Mouse (Mus musculus): Measurements from ENCODE around the gene Krtap1-4. TPM values are rescaled to one million over a fixed set of nuclear protein-coding genes. Genes with fewer than 3 reads are reported as not detected.
A peak's percentile ranks its signal among the peaks of the same experiment; 100 is the strongest.

Krtap1-4 gene
- polyA plus RNA-seq, 1 experiment: not detected

- no peaks in the 10 kb centered on the region for H3K4me1 ChIP-seq
- no peak overlapping the region for H3K4me3 ChIP-seq (replicated peaks)
- TF ChIP-seq GATA1 (IDR thresholded peaks at IDR 0.05; ENCODE audit: borderline replicate concordance, low read length) (no peak), FLI1 (IDR thresholded peaks at IDR 0.05; ENCODE audit: low read length) (no peak)
- no peaks in the 10 kb centered on the region for H3K36me3 ChIP-seq (replicated peaks; ENCODE audit: low read length)
- no peaks in the 10 kb centered on the region for H3K27me3 ChIP-seq (replicated peaks)
- no peaks in the 10 kb centered on the region for H3K9me3 ChIP-seq
Measured at GRCm38 (mm10) chr11:99585096-99585495, 1.6 kb upstream of the Krtap1-4 start.

GRCm38 (mm10) chr11:99581564-99581963 is 1.9 kb downstream of the Krtap1-4 start:
- TF ChIP-seq GATA1 (IDR thresholded peaks at IDR 0.05; ENCODE audit: borderline replicate concordance, low read length): no peak
- TF ChIP-seq FLI1 (IDR thresholded peaks at IDR 0.05; ENCODE audit: low read length): no peak
- Histone ChIP-seq H3K9me3 (no peaks in the 10 kb centered on the region), H3K27me3 (replicated peaks) (no peaks in the 10 kb centered on the region), H3K36me3 (replicated peaks; ENCODE audit: low read length) (no peaks in the 10 kb centered on the region), H3K4me1 (no peaks in the 10 kb centered on the region), H3K4me3 (replicated peaks) (no peak overlapping the region)

- TF ChIP-seq FLI1 (IDR thresholded peaks at IDR 0.05; ENCODE audit: low read length) (no peak), GATA1 (IDR thresholded peaks at IDR 0.05; ENCODE audit: borderline replicate concordance, low read length) (no peak)
- no peaks in the 10 kb centered on the region for H3K27me3 ChIP-seq (replicated peaks)
- no peaks in the 10 kb centered on the region for H3K9me3 ChIP-seq
- no peaks in the 10 kb centered on the region for H3K4me1 ChIP-seq
- no peaks in the 10 kb centered on the region for H3K36me3 ChIP-seq (replicated peaks; ENCODE audit: low read length)
- no peak overlapping the region for H3K4me3 ChIP-seq (replicated peaks)
Measured at GRCm38 (mm10) chr11:99581051-99581450, 2.4 kb downstream of the Krtap1-4 start.

- Histone ChIP-seq H3K27me3 (replicated peaks) (no peaks in the 10 kb centered on the region), H3K4me3 (replicated peaks) (no peak within 1 kb of the TSS), H3K36me3 (replicated peaks; ENCODE audit: low read length) (no peaks in the 10 kb centered on the region), H3K4me1 (no peaks in the 10 kb centered on the region), H3K9me3 (no peaks in the 10 kb centered on the region)
- TF ChIP-seq FLI1 (IDR thresholded peaks at IDR 0.05; ENCODE audit: low read length) (no peak), GATA1 (IDR thresholded peaks at IDR 0.05; ENCODE audit: borderline replicate concordance, low read length) (no peak)
Measured at GRCm38 (mm10) chr11:99580636-99581035, 2.8 kb downstream of the Krtap1-4 start, which contains the start of gene Krtap1-5. TSS of gene Krtap1-5 (minus strand) at chr11:99581016.

GRCm38 (mm10) chr11:99574106-99574505 is 9.3 kb downstream of the Krtap1-4 start:
- H3K27me3 ChIP-seq (replicated peaks): peaks cover 2% of the 10 kb centered on the region
- no peak for TF ChIP-seq FLI1 (IDR thresholded peaks at IDR 0.05; ENCODE audit: low read length)
- TF ChIP-seq GATA1 (IDR thresholded peaks at IDR 0.05; ENCODE audit: borderline replicate concordance, low read length): no peak

GRCm38 (mm10) chr11:99573164-99573563 is 10.3 kb downstream of the Krtap1-4 start:
- H3K4me3 ChIP-seq (replicated peaks): no peak overlapping the region
- TF ChIP-seq FLI1 (IDR thresholded peaks at IDR 0.05; ENCODE audit: low read length) (no peak), GATA1 (IDR thresholded peaks at IDR 0.05; ENCODE audit: borderline replicate concordance, low read length) (no peak)
- H3K4me1 ChIP-seq: peaks cover 3% of the 10 kb centered on the region; the same call in 1 of the 2 replicates
- H3K27me3 ChIP-seq (replicated peaks): peaks cover 2% of the 10 kb centered on the region
- no peaks in the 10 kb centered on the region for H3K9me3 ChIP-seq
- H3K36me3 ChIP-seq (replicated peaks; ENCODE audit: low read length): no peaks in the 10 kb centered on the region

More at GRCm38 (mm10) chr11:99574106-99574505, 9.3 kb downstream of the Krtap1-4 start:
- Histone ChIP-seq H3K4me3 (replicated peaks) (peak overlapping the region; percentile 62), H3K9me3 (no peaks in the 10 kb centered on the region), H3K36me3 (replicated peaks; ENCODE audit: low read length) (no peaks in the 10 kb centered on the region), H3K4me1 (peaks cover 3% of the 10 kb centered on the region; the same call in 1 of the 2 replicates)

- H3K27me3 ChIP-seq (replicated peaks): no peaks in the 10 kb centered on the region
- TF ChIP-seq GATA1 (IDR thresholded peaks at IDR 0.05; ENCODE audit: borderline replicate concordance, low read length) (no peak), FLI1 (IDR thresholded peaks at IDR 0.05; ENCODE audit: low read length) (no peak)
- no peaks in the 10 kb centered on the region for H3K9me3 ChIP-seq
- H3K4me1 ChIP-seq: no peaks in the 10 kb centered on the region
- H3K36me3 ChIP-seq (replicated peaks; ENCODE audit: low read length): no peaks in the 10 kb centered on the region
- H3K4me3 ChIP-seq (replicated peaks): no peak within 1 kb of the TSS
Measured at GRCm38 (mm10) chr11:99566530-99566929, 16.9 kb downstream of the Krtap1-4 start, which contains the start of gene Krtap3-1. TSS of gene Krtap3-1 (minus strand) at chr11:99566630.

- TF ChIP-seq FLI1 (IDR thresholded peaks at IDR 0.05; ENCODE audit: low read length): no peak
- TF ChIP-seq GATA1 (IDR thresholded peaks at IDR 0.05; ENCODE audit: borderline replicate concordance, low read length): no peak
- H3K4me1 ChIP-seq: no peaks in the 10 kb centered on the region
- H3K4me3 ChIP-seq (replicated peaks): no peak overlapping the region
Measured at GRCm38 (mm10) chr11:99562580-99562979, 20.9 kb downstream of the Krtap1-4 start.

GRCm38 (mm10) chr11:99559366-99559765 is 24.1 kb downstream of the Krtap1-4 start, which contains the start of gene Gm11939:
TSS of gene Gm11939 (minus strand) at chr11:99559466.
- Histone ChIP-seq H3K36me3 (replicated peaks; ENCODE audit: low read length) (no peaks in the 10 kb centered on the region), H3K4me1 (no peaks in the 10 kb centered on the region), H3K9me3 (no peaks in the 10 kb centered on the region), H3K27me3 (replicated peaks) (no peaks in the 10 kb centered on the region), H3K4me3 (replicated peaks) (peak within 1 kb of the TSS; percentile 56)
- no peak for TF ChIP-seq FLI1 (IDR thresholded peaks at IDR 0.05; ENCODE audit: low read length)
- TF ChIP-seq GATA1 (IDR thresholded peaks at IDR 0.05; ENCODE audit: borderline replicate concordance, low read length): no peak

More at GRCm38 (mm10) chr11:99562580-99562979, 20.9 kb downstream of the Krtap1-4 start:
- no peaks in the 10 kb centered on the region for H3K9me3 ChIP-seq
- no peaks in the 10 kb centered on the region for H3K36me3 ChIP-seq (replicated peaks; ENCODE audit: low read length)
- no peaks in the 10 kb centered on the region for H3K27me3 ChIP-seq (replicated peaks)

- TF ChIP-seq GATA1 (IDR thresholded peaks at IDR 0.05; ENCODE audit: borderline replicate concordance, low read length) (no peak), FLI1 (IDR thresholded peaks at IDR 0.05; ENCODE audit: low read length) (no peak)
- H3K27me3 ChIP-seq (replicated peaks): no peaks in the 10 kb centered on the region
- H3K4me1 ChIP-seq: no peaks in the 10 kb centered on the region
- H3K4me3 ChIP-seq (replicated peaks): no peak overlapping the region
- H3K9me3 ChIP-seq: no peaks in the 10 kb centered on the region
- H3K36me3 ChIP-seq (replicated peaks; ENCODE audit: low read length): no peaks in the 10 kb centered on the region
Measured at GRCm38 (mm10) chr11:99557976-99558745, 25.3 kb downstream of the Krtap1-4 start.

Data from megakaryocyte, embryonic 14.5 days (primary cell).